Mouse (Mus musculus) adrenal gland, postnatal 25 days (tissue): ENCODE measurements around the gene Ten1. TPM values are rescaled to one million over a fixed set of nuclear protein-coding genes. Genes with fewer than 3 reads are reported as not detected.
A peak's percentile ranks its signal among the peaks of the same experiment; 100 is the strongest.

Experiments
- DNase-seq: peaks from one replicate; pipeline ENCODE4 v3.0.0; 2021; ENCODE audit warnings: mixed read lengths
- total RNA-seq: library from RNA; stranded (reverse); gene quantifications from 2 replicates; pipeline ENCODE4 v1.2.3, GENCODE M21; 2021

Gene Ten1
- total RNA-seq, 1 experiment from 2014 or later = 27.1 TPM

DNA sequence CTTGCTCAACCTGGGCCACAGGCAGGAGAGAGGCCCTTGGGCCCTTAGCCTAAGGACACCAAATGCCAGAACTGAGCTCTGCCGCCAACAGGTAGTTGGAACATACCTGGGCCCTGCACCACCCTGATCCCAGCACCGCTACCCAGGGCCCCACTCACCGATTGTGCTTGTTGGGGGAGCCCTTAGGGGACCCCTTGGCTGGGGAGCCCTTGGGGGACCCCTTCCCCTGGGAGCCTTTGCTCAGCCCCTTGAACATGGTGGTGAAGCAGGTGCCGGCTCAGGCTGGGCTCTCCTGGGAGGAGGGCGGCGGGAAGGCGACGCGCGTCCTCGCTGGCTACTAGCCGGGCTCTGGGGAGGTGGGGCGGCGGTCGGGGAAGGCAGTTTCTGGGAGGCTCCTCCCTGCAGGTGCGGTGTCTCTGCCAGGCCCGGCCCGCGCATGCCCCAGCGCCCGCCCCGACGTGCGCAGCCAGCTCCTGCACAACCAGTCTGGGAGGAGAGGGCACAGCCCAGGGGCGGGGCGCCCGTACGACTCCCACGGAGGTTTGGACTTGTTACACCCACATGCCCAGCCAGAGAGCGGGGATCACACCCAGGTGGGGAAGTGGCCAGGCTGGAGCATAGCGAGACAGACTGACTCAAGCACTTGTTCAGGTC is 39.2 kb downstream of the Ten1 start, which contains the start of gene Evpl:
TSS of gene Evpl (minus strand) at position 336 of the 654 bp plus-strand sequence.
- peak; percentile 52 for DNase-seq

DNA sequence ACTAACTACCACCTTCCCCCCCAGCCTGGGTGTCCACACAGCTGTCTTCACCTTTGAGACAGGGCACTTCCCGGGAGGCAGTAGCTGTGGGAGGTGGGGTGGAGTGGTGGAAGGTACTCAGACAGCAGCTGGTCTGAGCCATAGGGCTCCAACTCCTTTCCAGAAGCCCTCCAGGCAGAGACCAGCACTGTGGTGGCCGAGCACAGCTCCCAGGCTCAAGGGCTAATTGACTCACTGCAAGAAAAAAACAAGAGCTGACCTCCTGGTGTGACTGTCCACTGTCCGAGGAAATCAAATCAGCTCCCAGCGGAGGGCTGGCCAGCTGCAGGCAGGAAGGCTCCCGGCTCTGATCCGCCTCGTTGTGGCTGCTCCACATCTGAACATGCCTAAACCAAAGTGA is 41.1 kb downstream of the Ten1 start:
- DNase-seq = no peak

DNA sequence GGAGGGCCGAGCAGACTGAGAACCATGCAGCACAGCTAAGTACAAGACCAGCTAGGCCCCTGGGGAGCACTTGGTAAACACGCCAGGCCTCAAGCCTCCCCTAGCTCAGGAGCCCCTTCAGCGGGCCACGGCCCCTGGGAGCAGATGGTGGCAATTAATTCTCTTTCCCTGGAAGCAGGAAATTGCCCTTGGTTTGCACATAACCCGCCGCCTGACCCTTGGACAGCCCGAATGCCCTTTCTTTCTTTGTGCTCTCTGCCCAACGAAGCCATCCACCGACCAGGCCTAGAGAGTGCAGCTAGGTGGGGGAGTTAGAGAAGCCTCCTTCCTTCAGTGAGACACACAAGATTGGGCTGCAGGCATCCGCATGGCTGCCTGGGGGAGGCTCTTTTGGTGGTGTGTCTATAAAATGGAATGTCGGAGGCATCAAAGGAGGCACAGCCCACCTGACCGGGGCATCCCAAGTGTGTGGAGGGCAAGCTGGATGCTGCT is 43.1 kb downstream of the Ten1 start:
- no peak for DNase-seq

DNA sequence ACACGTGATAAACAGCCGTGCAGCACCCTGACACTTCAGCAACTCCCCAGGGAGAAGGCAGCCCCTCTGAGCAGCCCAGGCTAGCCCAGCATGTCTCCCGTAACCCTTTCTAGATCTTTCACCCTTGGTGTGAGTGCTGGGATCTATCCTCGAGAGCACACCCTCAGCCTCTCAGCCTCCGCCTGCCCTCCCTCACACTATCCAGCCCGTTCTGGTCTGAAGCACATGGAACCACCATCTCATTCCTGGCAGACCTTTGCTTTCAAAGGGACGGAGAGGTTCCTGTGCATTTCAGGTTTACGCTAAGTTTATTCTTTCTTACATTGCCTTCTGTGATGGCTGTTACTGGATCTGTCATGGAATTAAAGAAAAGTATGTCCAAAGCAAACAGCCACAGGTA is 45.9 kb downstream of the Ten1 start:
- DNase-seq = no peak

DNA sequence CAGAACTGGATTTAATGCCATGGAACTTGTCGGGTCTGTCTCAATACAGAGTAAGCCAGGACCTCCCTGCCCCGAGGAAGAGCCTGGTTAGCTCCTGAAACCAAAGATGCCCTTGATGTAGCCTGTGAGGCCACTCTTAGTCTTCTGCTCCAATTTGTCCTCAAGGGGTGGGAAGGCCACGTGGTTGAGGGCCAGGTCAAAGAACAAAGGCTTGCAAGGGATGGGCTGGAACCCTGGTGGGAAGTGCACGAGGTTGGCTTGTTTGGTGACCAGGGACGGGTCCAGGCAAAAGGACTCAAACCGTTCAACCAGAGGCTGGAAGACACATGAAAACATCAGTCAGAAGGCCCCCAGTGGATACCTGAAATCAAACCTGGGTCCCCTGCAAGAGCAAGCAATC is 47.0 kb downstream of the Ten1 start:
- no peak for DNase-seq

DNA sequence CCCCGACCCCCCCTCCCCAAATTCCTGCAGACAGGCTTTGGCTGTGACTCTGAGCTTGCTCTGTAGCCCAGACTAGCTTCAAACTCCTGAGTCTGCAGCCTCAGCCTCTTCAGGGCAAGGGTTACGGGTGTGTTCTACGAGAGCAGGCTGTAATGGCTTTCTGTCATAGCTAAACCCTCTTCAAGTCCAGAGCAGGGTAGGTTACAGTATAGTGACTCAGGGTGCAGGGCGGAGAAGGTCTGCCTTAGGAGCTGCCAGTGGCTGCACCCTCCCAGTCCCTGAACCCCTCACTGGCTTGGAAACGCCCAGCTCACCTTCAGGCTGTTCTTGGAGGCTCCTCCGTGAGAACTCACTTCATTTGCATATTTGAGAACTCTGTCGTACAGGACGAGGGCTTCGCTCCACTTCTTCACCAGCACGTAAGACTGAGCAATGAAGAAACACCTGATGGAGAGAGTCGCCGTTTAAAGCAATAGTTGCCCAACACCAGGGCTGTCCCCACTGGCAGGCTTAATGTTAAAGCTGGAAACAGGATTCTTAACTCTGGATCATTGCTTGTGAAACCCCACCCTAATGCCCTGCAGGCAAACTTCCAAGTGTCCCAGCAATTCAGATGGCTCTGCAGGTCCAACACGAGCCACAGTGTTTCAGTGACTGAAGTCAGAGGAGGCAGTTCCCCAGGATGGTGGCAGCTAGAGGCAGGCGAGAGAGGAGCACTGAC is 49.0 kb downstream of the Ten1 start:
- no peak for DNase-seq

DNA sequence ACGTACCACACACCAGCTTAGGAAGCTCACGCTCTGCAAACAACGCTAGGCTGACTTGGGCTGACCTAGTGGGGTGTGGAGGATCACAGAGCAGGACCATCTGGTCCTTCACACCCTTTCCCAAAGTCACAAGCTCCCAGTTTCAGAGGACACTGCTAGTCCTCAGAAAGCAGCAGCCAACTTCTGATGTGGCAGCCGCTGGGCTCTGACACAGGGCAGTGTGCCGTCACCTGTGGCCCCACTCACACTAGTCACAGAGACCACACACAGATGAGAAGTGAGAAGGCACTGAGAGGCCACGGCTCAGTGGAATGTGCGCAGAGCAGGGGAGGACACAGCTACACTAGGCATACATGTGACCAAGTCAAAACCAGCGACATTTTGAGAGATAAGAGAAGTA is 52.2 kb downstream of the Ten1 start:
- DNase-seq = no peak

DNA sequence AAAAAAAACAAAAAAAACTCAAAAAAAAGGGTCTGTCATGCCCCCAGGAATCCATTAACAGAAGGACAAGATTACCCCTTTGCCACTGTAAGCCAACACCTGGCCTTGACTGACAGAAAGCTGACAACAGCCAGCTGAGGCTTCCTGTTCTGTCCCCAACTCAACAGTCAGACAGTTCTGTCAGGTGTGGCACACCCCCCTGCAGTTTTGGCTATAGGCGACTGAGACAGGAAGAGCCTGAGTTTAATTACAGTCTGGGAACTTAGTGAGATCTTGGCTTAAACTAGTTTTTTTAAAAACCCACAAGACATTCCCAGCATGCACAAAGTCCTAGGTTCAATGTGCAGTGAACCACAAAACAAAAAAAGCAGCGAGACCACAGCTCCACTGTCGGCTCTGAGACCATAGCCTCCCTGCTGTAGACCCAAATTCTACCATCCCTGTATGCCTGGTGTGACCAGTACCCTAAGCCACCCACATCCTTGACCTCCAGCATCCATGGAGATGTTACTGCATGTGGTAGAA is 54.5 kb downstream of the Ten1 start:
- DNase-seq = no peak

DNA sequence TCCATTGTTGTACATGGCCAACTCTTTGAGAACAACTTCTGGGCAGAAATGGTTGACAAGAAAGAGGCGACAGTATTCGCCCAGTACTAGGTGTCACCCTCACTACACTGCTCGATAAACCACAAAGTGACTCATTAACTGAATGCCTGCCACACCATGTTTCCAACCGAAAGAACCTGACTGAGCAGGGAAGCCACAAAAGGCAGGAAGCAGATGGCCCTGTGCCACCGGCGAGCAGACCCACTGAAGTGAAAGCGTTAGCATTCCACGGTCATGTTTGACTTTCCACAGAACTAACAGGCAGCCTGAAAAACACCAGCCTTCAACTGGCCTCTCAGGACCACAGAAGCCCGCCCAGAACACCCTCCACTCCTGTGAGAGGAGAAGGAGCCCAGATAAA is 56.0 kb downstream of the Ten1 start:
- no peak for DNase-seq

DNA sequence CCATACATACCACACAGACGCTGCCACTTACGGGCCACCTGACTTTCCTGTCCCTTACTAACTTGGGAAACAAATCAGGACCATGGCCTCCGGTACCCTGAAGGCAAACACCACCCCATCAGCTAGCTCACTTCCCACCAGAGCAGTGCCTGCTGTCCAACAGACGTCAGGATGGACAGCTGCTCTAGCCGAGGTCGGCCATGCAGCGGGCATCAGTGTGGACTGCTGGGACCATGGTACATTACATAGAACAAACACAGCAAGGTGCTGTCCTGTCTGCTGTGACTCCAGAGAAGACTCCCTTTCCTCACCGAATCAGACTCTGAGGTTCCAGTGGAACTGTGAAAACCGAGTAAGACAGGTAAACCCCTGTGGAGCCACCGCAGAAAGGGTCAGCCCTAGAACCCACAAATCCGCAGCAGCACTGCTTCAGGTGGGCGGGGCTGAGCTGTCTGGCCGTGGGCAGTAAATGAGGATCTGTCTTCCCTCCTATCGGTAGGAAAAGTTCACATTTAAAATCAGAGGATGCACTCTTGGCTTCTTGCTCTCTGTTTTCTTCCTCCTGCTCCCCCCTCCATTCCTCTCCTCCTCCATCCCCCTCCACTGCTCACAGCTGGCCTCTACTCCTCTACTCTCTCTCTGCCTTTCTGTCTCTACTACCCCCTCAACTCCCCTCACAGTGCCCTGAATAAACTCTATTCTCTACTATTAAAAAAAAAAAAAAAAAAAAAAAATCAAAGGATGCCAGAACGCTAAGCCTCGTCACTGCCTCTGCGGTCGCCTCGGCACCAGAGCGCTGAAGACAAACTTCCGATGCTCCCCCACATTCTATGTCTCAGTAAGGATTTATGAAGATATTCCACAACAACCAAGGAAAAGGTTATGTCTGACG is 56.7 kb downstream of the Ten1 start:
- no peak for DNase-seq

DNA sequence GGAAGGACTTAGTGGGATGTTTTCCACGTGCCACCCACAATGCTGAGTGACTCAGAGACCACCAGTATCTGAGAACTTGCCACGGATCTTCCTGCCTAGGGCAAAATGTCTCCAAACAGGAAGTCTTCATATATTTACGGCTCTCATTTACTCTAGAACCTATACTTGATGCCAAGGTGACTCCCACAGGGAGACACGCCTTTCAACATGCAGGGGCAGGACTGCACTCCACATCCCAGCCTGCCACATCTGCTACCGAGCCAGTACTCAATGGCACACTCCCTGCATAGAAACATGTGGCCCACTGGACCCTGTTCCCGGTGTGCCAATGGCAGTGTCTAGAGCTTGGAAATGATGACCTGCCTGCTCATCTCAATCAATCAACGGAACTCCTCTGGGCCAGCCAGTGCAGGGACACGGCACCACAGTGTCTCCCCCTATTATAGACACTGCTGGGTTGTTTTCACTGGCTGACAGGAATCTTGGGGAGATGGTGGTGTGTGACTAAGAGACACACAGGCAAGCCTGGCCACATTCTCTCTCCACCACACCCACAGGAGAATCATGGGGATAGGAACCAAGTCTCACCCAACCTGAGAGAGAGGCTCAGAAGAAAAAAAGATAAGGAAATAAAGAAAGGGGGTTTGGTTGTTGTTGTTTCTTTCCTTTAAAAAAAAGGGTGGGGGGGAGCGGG is 57.5 kb downstream of the Ten1 start:
- DNase-seq = no peak

DNA sequence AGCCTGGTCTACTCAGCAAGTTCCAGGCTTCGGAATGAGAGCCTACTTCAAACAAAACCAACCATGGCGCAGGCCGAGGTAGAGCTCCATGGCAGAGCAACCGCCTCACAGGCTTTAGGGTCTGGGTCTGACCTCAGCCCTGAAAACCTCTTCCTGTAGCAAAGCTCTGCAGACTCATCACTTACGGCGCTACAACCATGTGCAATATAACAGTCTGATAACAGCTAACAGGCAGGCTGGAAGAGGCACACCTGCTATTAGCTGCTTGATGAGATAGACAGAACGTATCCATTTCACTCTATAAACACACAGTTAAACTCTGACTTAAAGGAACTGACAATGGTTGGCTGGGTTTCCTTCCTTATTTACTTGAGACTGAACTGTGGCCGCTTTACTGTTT is 60.8 kb downstream of the Ten1 start:
- no peak for DNase-seq

DNA sequence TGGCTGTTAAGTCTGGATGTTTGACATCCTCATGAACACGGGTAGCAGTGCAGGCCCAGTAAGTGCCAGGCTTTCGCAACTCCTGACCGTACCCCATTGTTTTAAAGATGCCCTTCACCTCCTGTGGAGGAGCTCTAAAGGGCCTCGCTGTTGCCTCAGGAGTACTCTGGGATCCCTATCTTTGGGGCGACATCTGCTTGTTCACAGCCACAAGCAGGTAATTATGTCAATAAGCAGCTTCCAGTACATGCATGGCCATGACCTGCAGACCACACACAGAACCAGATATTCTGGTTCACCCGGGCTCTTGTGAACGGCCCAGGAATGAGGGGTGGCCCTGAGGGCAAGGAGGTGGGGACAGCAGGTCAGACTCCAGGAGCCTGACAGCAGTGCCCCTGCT is 61.6 kb downstream of the Ten1 start:
- DNase-seq = no peak

Other genes starting within 250 kb of the Ten1 start
- gene Itgb4, start 224.1 kb upstream of the Ten1 start, total RNA-seq = 2.0 and 4.1 TPM in 2 replicates
- 31.8 and 49.7 TPM in 2 replicates for gene Galk1, start 186.1 kb upstream of the Ten1 start, total RNA-seq
- gene H3f3b, start 170.9 kb upstream of the Ten1 start, total RNA-seq = 265 and 377 TPM in 2 replicates
- gene Unk, start 168.5 kb upstream of the Ten1 start, total RNA-seq = 25.8 and 27.4 TPM in 2 replicates
- gene Unc13d, start 120.9 kb upstream of the Ten1 start, total RNA-seq = 0.24 and 0.79 TPM in 2 replicates
- 189 and 195 TPM in 2 replicates for gene Wbp2, start 111.9 kb upstream of the Ten1 start, total RNA-seq
- 17.1 and 20.2 TPM in 2 replicates for gene Trim47, start 71.6 kb upstream of the Ten1 start, total RNA-seq
- gene Trim65, start 67.7 kb upstream of the Ten1 start, total RNA-seq = 12.2 and 12.9 TPM in 2 replicates
- gene Mrpl38, start 60.0 kb upstream of the Ten1 start, total RNA-seq = 86.5 and 103 TPM in 2 replicates
- gene Fbf1, start 30.7 kb upstream of the Ten1 start, total RNA-seq = 47.4 and 53.0 TPM in 2 replicates
- 182 and 184 TPM in 2 replicates for gene Acox1, start 190 bp downstream of the Ten1 start, total RNA-seq
- 1.00 and 1.5 TPM in 2 replicates for gene Evpl, start 39.2 kb downstream of the Ten1 start, total RNA-seq
- gene Srp68, start 75.4 kb downstream of the Ten1 start, total RNA-seq = 68.1 and 70.9 TPM in 2 replicates
- gene Galr2, start 82.1 kb downstream of the Ten1 start, total RNA-seq = not detected in 2 replicates
- 53.6 and 77.1 TPM in 2 replicates for gene Exoc7, start 108.4 kb downstream of the Ten1 start, total RNA-seq
- 0.15 TPM in 1 of 2 replicates, not detected in the other for gene Foxj1, start 136.5 kb downstream of the Ten1 start, total RNA-seq
- gene Rnf157, start 214.2 kb downstream of the Ten1 start, total RNA-seq = 8.5 and 8.9 TPM in 2 replicates
- 27.9 and 48.4 TPM in 2 replicates for gene Ubald2, start 235.2 kb downstream of the Ten1 start, total RNA-seq